Mouse (Mus musculus): ENCODE data around the gene Lrrc8b.

- TF ChIP-seq MAFK (IDR thresholded peaks at IDR 0.05; ENCODE audit: insufficient read depth, low read depth, low read length) (no peak), HCFC1 (IDR thresholded peaks at IDR 0.05; ENCODE audit: borderline replicate concordance, insufficient read depth, low read length) (no peak)
These were observed 21.8 kb upstream of the Lrrc8b start for GRCm38 (mm10) chr5:105393731-105394130.

All from ES-E14 (cell line).